Mouse (Mus musculus) ES-Bruce4 (cell line): ENCODE data around the gene Fam98a.

Experiments
- CTCF ChIP-seq: IDR thresholded peaks from one replicate; pipeline ENCODE4 v1.8.1; 2011; ENCODE audit warnings: low read depth, low read length
- POLR2A ChIP-seq: IDR thresholded peaks from one replicate; pipeline ENCODE4 v1.8.1; 2011; ENCODE audit warnings: low read length; ENCODE audit not compliant: insufficient read depth

DNA sequence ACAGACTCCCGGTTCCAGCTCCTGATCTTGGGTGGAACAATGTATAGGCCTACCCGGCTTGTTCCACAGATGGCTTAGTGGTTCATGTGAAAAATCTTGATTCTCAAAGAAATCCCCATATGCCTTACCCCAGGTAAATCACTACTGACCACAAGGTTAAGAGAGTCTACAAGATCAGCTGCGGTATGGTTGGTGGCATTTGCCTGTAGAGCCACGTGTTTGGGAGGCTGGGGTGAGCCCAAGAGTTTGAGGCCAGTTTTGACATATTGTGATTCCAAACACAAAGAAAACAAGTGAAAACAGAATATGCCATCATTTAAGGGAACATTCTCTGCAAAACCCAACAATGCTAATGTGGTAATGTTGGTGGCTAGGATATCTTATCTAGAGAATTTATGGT lies 16.1 kb downstream of the Fam98a start:
- TF ChIP-seq POLR2A, result no peak
- no peak for TF ChIP-seq CTCF
